ENCODE assay signal across 28 mouse cellular contexts in genomic region chr16:64635110-64635509, GRCm38 (mm10). TPM values are rescaled to one million over a fixed set of nuclear protein-coding genes. Genes with fewer than 3 reads are reported as not detected.
A peak's percentile ranks its signal among the peaks of the same experiment; 100 is the strongest.
DNase-seq lines count a peak whose midpoint lies in the region; TF ChIP-seq lines count a peak whose summit lies in the region.
"Had no signal": no experiment of that assay in that cellular context is flagged by ENCODE, and none has a peak within 500 bp of the region (broad histone marks: within the 10 kb centered on the region; RNA-seq: fewer than 3 reads in every experiment).

No protein-coding gene starts in this region.

- TF ChIP-seq POLR2A in CH12.LX (IDR thresholded peaks at IDR 0.05; ENCODE audit: low read depth, low read length) (no peak), MEL (IDR thresholded peaks at IDR 0.05; ENCODE audit: control insufficient read depth in 1 of 2, insufficient read depth in 1 of 2, low read depth in 1 of 2, low read length in 2 of 2, poor library complexity in 1 of 2) (no peak)

- WGBS in midbrain, embryonic 10.5 days, result 80% methylated on average over 1 of the region's 1 CpGs

- H3K27me3 ChIP-seq in CH12.LX (replicated peaks) (no peaks in the 10 kb centered on the region), MEL (ENCODE audit: control insufficient read depth in 1 of 2, insufficient read depth in 2 of 2, low read length in 2 of 2) (no peaks in the 10 kb centered on the region)
- no peaks in the 10 kb centered on the region for H3K27me3 ChIP-seq in midbrain, embryonic 10.5 days (ENCODE audit: low read depth, poor library complexity, severe bottlenecking)
- H3K27me3 ChIP-seq: Patski had no signal

- intact Hi-C loops in gastrocnemius, postnatal 36 days (cut with DNase I), result no loop called here

- no peak overlapping the region for H3K27ac ChIP-seq in CH12.LX (ENCODE audit: insufficient read depth, low read depth)
- H3K27ac ChIP-seq in MEL (ENCODE audit: control insufficient read depth, low read depth, low read length), result no peak overlapping the region
- no peak overlapping the region for H3K27ac ChIP-seq in midbrain, embryonic 10.5 days (replicated peaks)

- no peaks in the 10 kb centered on the region for H3K36me3 ChIP-seq in CH12.LX (replicated peaks in 1 of 2; ENCODE audit: control insufficient read depth in 1 of 2, insufficient read depth in 1 of 2, low read length in 1 of 2)
- H3K36me3 ChIP-seq in MEL (ENCODE audit: control insufficient read depth in 1 of 2, insufficient read depth in 2 of 2, low read length in 2 of 2), result no peaks in the 10 kb centered on the region
- no peaks in the 10 kb centered on the region for H3K36me3 ChIP-seq in midbrain, embryonic 10.5 days
- H3K36me3 ChIP-seq: G1E had no signal

- no peaks in the 10 kb centered on the region for H3K9me3 ChIP-seq in CH12.LX (replicated peaks; ENCODE audit: low read length)
- H3K9me3 ChIP-seq in MEL (replicated peaks; ENCODE audit: insufficient read depth, low read length), result no peaks in the 10 kb centered on the region
- no peaks in the 10 kb centered on the region for H3K9me3 ChIP-seq in midbrain, embryonic 10.5 days (replicated peaks)
- H3K9me3 ChIP-seq: G1E had no signal

- H3K4me2 ChIP-seq in CH12.LX (ENCODE audit: insufficient read depth, low read depth, poor library complexity, severe bottlenecking), result no peak overlapping the region

- H3K9ac ChIP-seq in CH12.LX (ENCODE audit: insufficient read depth, low read depth), result no peak overlapping the region
- no peak overlapping the region for H3K9ac ChIP-seq in MEL (ENCODE audit: control insufficient read depth, low read depth, low read length, poor library complexity, severe bottlenecking)

- H3K4me3 ChIP-seq in CH12.LX (replicated peaks in 1 of 3; ENCODE audit: low read depth in 2 of 3, low read length in 2 of 3, poor library complexity in 1 of 3) (no peak overlapping the region), MEL (ENCODE audit: control insufficient read depth in 1 of 2, insufficient read depth in 1 of 2, low read depth in 2 of 2, low read length in 2 of 2) (no peak overlapping the region)
- H3K4me3 ChIP-seq in midbrain, embryonic 10.5 days, result no peak overlapping the region

- peak; percentile 27 for DNase-seq in A20 (ENCODE audit: low read depth, low spot score)
- DNase-seq in CH12.LX (ENCODE audit: extremely low read depth), result no peak
- no peak for DNase-seq in MEL (ENCODE audit: low read depth, low spot score)
- DNase-seq in MEL-GATA-1-ER (ENCODE audit: extremely low read depth, low read depth), result peak; percentile 2
- no peak for DNase-seq in gastrocnemius, postnatal 36 days
- no peak for DNase-seq in lung, postnatal 10 days
- DNase-seq in urinary bladder, postnatal 14 days (ENCODE audit: low spot score), result no peak
- DNase-seq in midbrain, embryonic 10.5 days (ENCODE audit: low spot score), result no peak
- DNase-seq: adrenal gland, adult 2 months; adrenal gland, adult 8-10 months; adrenal gland, postnatal 10 days; adrenal gland, postnatal 14 days; adrenal gland, postnatal 25 days; adrenal gland, postnatal 36 days; B cell, adult 2 months; cerebellum, adult 11 months; cerebellum, adult 11-12 months; cerebellum, adult 18-20 months; cerebellum, adult 2 months; cerebellum, adult 8-10 months; cerebellum, adult 9-10 months had no signal

- in situ Hi-C loops in CH12.LX (cut with MboI; ENCODE audit: low pct_ligation_motif_present, low pct_unique_long_range_greater_than_20kb, low sequenced_read_pairs), result no loop called here

- no peak for TF ChIP-seq RAD21 in CH12.LX (IDR thresholded peaks at IDR 0.05; ENCODE audit: low read depth, low read length)
- TF ChIP-seq RAD21 in MEL (IDR thresholded peaks at IDR 0.05; ENCODE audit: low read depth, low read length), result no peak

- TF ChIP-seq EP300 in CH12.LX (IDR thresholded peaks at IDR 0.05; ENCODE audit: low read length) (no peak), MEL (IDR thresholded peaks at IDR 0.05; ENCODE audit: low read depth in 1 of 2, low read length in 2 of 2) (no peak)

- dilution Hi-C loops in CH12.LX (cut with MboI; ENCODE audit: extremely low pct_ligation_motif_present, extremely low pct_unique_long_range_greater_than_20kb, low sequenced_read_pairs), result no loop called here

- H3K79me2 ChIP-seq in CH12.LX (replicated peaks; ENCODE audit: control insufficient read depth, extremely low read depth, insufficient read depth, poor library complexity, severe bottlenecking), result no peaks in the 10 kb centered on the region
- no peaks in the 10 kb centered on the region for H3K79me2 ChIP-seq in MEL (ENCODE audit: control insufficient read depth, insufficient read depth, low read length, poor library complexity)

- TF ChIP-seq CTCF in CH12.LX (conservative IDR thresholded peaks at IDR 0.05 in 1 of 2, IDR thresholded peaks at IDR 0.05 in 1 of 2; ENCODE audit: low read depth in 2 of 2, low read length in 2 of 2) (no peak), MEL (IDR thresholded peaks at IDR 0.05 in 2 of 3, conservative IDR thresholded peaks at IDR 0.05 in 1 of 3; ENCODE audit: control insufficient read depth in 1 of 3, insufficient read depth in 1 of 3, low read depth in 2 of 3, low read length in 3 of 3, poor library complexity in 1 of 3, severe bottlenecking in 1 of 3) (no peak)

- H3K4me1 ChIP-seq in CH12.LX (ENCODE audit: control insufficient read depth in 1 of 2, insufficient read depth in 2 of 2), result no peaks in the 10 kb centered on the region
- H3K4me1 ChIP-seq in MEL (ENCODE audit: control insufficient read depth in 1 of 2, insufficient read depth in 2 of 2, low read length in 2 of 2), result no peaks in the 10 kb centered on the region
- no peaks in the 10 kb centered on the region for H3K4me1 ChIP-seq in midbrain, embryonic 10.5 days

TF ChIP-seq in CH12.LX, 34 proteins besides CTCF, POLR2A, EP300 and RAD21:
- TF ChIP-seq TBP (conservative IDR thresholded peaks at IDR 0.05; ENCODE audit: low read depth, low read length) (no peak), ZNF384 (IDR thresholded peaks at IDR 0.05; ENCODE audit: low read depth, low read length) (peak; percentile 77)

TF ChIP-seq in MEL, 35 proteins besides CTCF, POLR2A, EP300 and RAD21:
- TF ChIP-seq ZNF384 (IDR thresholded peaks at IDR 0.05; ENCODE audit: low read depth, low read length), result peak; percentile 53; the same call in 1 of the 2 replicates
- TF ChIP-seq GATA1 (IDR thresholded peaks at IDR 0.05; ENCODE audit: low read depth, low read length), result no peak
- TF ChIP-seq CHD2 (IDR thresholded peaks at IDR 0.05; ENCODE audit: low read length), result no peak

RNA-seq across cellular contexts. Expression of gene Csnka2ip, which starts 32.9 kb away (rescaled TPM):
- total RNA-seq in CH12.LX (2012; rRNA removed) (not detected in 2 replicates), CH12.LX (2014; rRNA removed) (not detected in 2 replicates), MEL (2012; rRNA removed) (not detected in 2 replicates)
- polyA plus RNA-seq in CH12.LX (2012; ENCODE audit: insufficient read length, low read depth) (not detected in 2 replicates), MEL (2012; ENCODE audit: insufficient read depth in 1 of 2, insufficient read length in 2 of 2, low read depth in 1 of 2, low replicate concordance in 2 of 2, missing spikeins in 1 of 2) (not detected)
- not detected for total RNA-seq in gastrocnemius, postnatal 36 days (2021)
- 0.10 TPM in 1 of 2 replicates, not detected in the other for polyA plus RNA-seq in midbrain, embryonic 10.5 days (2016; fragmentation: Nextera tagmentation; extraction: Ambion mirVana)
- total RNA-seq: adrenal gland, adult 18-20 months; adrenal gland, adult 2 months; adrenal gland, adult 8-10 months; adrenal gland, postnatal 10 days; adrenal gland, postnatal 14 days; adrenal gland, postnatal 25 days; adrenal gland, postnatal 36 days; ES-E14 had no signal
- polyA plus RNA-seq: activated CD4-positive, CD25-positive, alpha-beta regulatory T cell, adult 4 months; adrenal gland, adult 2 months; C2C12; CD4-positive, CD25-positive, alpha-beta regulatory T cell, adult 4 months; G1E; Patski had no signal

Comparison
In these comparisons a context has a peak if more than half of its experiments do, and no peak if none do; other contexts are left out.
1. DNase-seq: peak in A20 (single experiment) and MEL-GATA-1-ER (single experiment); none in CH12.LX (single experiment), MEL (single experiment), gastrocnemius, postnatal 36 days (0 of 2), lung, postnatal 10 days (single experiment), urinary bladder, postnatal 14 days (single experiment) and midbrain, embryonic 10.5 days (single experiment).